Mouse (Mus musculus) gastrocnemius, postnatal 10 days (tissue): ENCODE results near the gene Rsph3b. TPM values are rescaled to one million over a fixed set of nuclear protein-coding genes. Genes with fewer than 3 reads are reported as not detected.
"Not testable (repeated sequence)": the region's sequence is repeated elsewhere in the genome, so short reads cannot be mapped to it uniquely, and the experiment has no call there.

Source experiments
- DNase-seq: peaks from one replicate; pipeline ENCODE4 v3.0.0; 2021; ENCODE audit warnings: mixed read lengths
- total RNA-seq, 2 experiments: library from RNA; stranded (reverse); gene quantifications; 2 replicates each; pipeline ENCODE4 v1.2.3; 2021

Rsph3b gene
- total RNA-seq, 2 experiments from 2014 or later: 19.7 to 22.9 TPM

- DNase-seq: not testable (repeated sequence)
These were observed 11.2 kb upstream of the Rsph3b start for GRCm38 (mm10) chr17:6959543-6960259.

GRCm38 (mm10) chr17:6958881-6959280 lies 10.4 kb upstream of the Rsph3b start:
- DNase-seq: not testable (repeated sequence)

GRCm38 (mm10) chr17:6948769-6949228 lies 317 bp upstream of the Rsph3b start:
- DNase-seq: not testable (repeated sequence)

GRCm38 (mm10) chr17:6947637-6947983 lies 872 bp downstream of the Rsph3b start:
- not testable (repeated sequence) for DNase-seq

GRCm38 (mm10) chr17:6942560-6942959 lies 5.9 kb downstream of the Rsph3b start:
- not testable (repeated sequence) for DNase-seq

- not testable (repeated sequence) for DNase-seq
These were observed 16.9 kb downstream of the Rsph3b start for GRCm38 (mm10) chr17:6931625-6932024.

- DNase-seq: not testable (repeated sequence)
These were observed 28.1 kb downstream of the Rsph3b start for GRCm38 (mm10) chr17:6920351-6920894.

- DNase-seq: not testable (repeated sequence)
These were observed 29.1 kb downstream of the Rsph3b start for GRCm38 (mm10) chr17:6919388-6919787.

GRCm38 (mm10) chr17:6915282-6915681 lies 33.2 kb downstream of the Rsph3b start:
- DNase-seq: not testable (repeated sequence)

GRCm38 (mm10) chr17:6914066-6914465 lies 34.4 kb downstream of the Rsph3b start:
- not testable (repeated sequence) for DNase-seq

- DNase-seq: not testable (repeated sequence)
These were observed 48.1 kb downstream of the Rsph3b start for GRCm38 (mm10) chr17:6900361-6900760.

GRCm38 (mm10) chr17:6897996-6898562 lies 50.4 kb downstream of the Rsph3b start:
- not testable (repeated sequence) for DNase-seq

- DNase-seq: no peak
These were observed 51.7 kb downstream of the Rsph3b start for GRCm38 (mm10) chr17:6896756-6897155.

GRCm38 (mm10) chr17:6893332-6893731 lies 55.1 kb downstream of the Rsph3b start:
- DNase-seq: no peak

- no peak for DNase-seq
These were observed 56.2 kb downstream of the Rsph3b start for GRCm38 (mm10) chr17:6891966-6892934.

GRCm38 (mm10) chr17:6886445-6886844 lies 62.0 kb downstream of the Rsph3b start:
- no peak for DNase-seq

- DNase-seq: no peak
These were observed 64.0 kb downstream of the Rsph3b start for GRCm38 (mm10) chr17:6884531-6884930.

- DNase-seq: no peak
These were observed 67.2 kb downstream of the Rsph3b start for GRCm38 (mm10) chr17:6881306-6881705.

GRCm38 (mm10) chr17:6871421-6871820 lies 77.1 kb downstream of the Rsph3b start:
- DNase-seq: no peak

- no peak for DNase-seq
These were observed 79.7 kb downstream of the Rsph3b start for GRCm38 (mm10) chr17:6868810-6869209.

GRCm38 (mm10) chr17:6867740-6868139 lies 80.7 kb downstream of the Rsph3b start:
- no peak for DNase-seq

GRCm38 (mm10) chr17:6866576-6866975 lies 81.9 kb downstream of the Rsph3b start:
- DNase-seq: no peak
